8 mouse cellular contexts compared by ENCODE assay signal in genomic region chr17:69383201-69383940, GRCm38 (mm10). TPM values are rescaled to one million over a fixed set of nuclear protein-coding genes. Genes with fewer than 3 reads are reported as not detected.
DNase-seq lines count a peak whose midpoint lies in the region; ATAC-seq and TF ChIP-seq lines count a peak whose summit lies in the region.

No protein-coding gene starts in this region.

- no peak; the same call in 1 of the 2 replicates for TF ChIP-seq POLR2A in bone marrow, adult 2 months (IDR thresholded peaks at IDR 0.05; ENCODE audit: borderline replicate concordance, control insufficient read depth, low read depth, low read length)

- peak overlapping the region; percentile 91 for H3K4me2 ChIP-seq in embryonic facial prominence, embryonic 13.5 days
- peak overlapping the region; percentile 80 for H3K4me2 ChIP-seq in limb, embryonic 13.5 days (replicated peaks)
- H3K4me2 ChIP-seq in midbrain, embryonic 14.5 days (ENCODE audit: low read length), result peak overlapping the region; percentile 91

- DNase-seq in 3T3-L1 (ENCODE audit: low read depth, low spot score), result peak; percentile 49
- DNase-seq in heart, adult 8-10 months (ENCODE audit: low spot score), result peak; percentile 65
- DNase-seq in kidney, adult 9 months, result peak; percentile 79
- DNase-seq in midbrain, embryonic 14.5 days, result peak; percentile 92
- DNase-seq in spleen, adult 18-20 months, result peak; percentile 75 to 78

- peak overlapping the region; percentile 89 for H3K9ac ChIP-seq in embryonic facial prominence, embryonic 13.5 days
- peak overlapping the region; percentile 93 for H3K9ac ChIP-seq in limb, embryonic 13.5 days
- peak overlapping the region; percentile 92 for H3K9ac ChIP-seq in midbrain, embryonic 14.5 days (replicated peaks; ENCODE audit: low read length)

- no peak for TF ChIP-seq CTCF in bone marrow, adult 2 months (IDR thresholded peaks at IDR 0.05; ENCODE audit: control insufficient read depth, insufficient read depth, low read length)

- H3K4me1 ChIP-seq in bone marrow, adult 2 months (ENCODE audit: control insufficient read depth, insufficient read depth, low read length), result peaks cover 1% of the 10 kb centered on the region
- peaks cover 15% of the 10 kb centered on the region for H3K4me1 ChIP-seq in embryonic facial prominence, embryonic 13.5 days
- peaks cover 11% of the 10 kb centered on the region for H3K4me1 ChIP-seq in limb, embryonic 13.5 days
- H3K4me1 ChIP-seq in midbrain, embryonic 14.5 days (ENCODE audit: control insufficient read depth, insufficient read depth, low read length), result peaks cover 10% of the 10 kb centered on the region

- 3% methylated on average over 115 of the region's 128 CpGs for WGBS in bone marrow, adult 2 months
- under 1% methylated on average over 48 of the region's 128 CpGs for WGBS in embryonic facial prominence, embryonic 13.5 days
- 1% methylated on average over 74 of the region's 128 CpGs for WGBS in limb, embryonic 13.5 days
- WGBS in midbrain, embryonic 14.5 days, result 1% methylated on average over 88 of the region's 128 CpGs

- ATAC-seq in embryonic facial prominence, embryonic 13.5 days (ENCODE audit: insufficient number of reproducible peaks, insufficient read depth, low FRiP score, low TSS enrichment, low read depth), result peak; percentile 70
- peak; percentile 71 for ATAC-seq in limb, embryonic 13.5 days (ENCODE audit: low FRiP score, low read depth)
- ATAC-seq in midbrain, embryonic 14.5 days (ENCODE audit: low FRiP score, low TSS enrichment), result peak; percentile 76

- H3K27me3 ChIP-seq in embryonic facial prominence, embryonic 13.5 days, result no peaks in the 10 kb centered on the region
- no peaks in the 10 kb centered on the region for H3K27me3 ChIP-seq in limb, embryonic 13.5 days
- no peaks in the 10 kb centered on the region for H3K27me3 ChIP-seq in midbrain, embryonic 14.5 days (ENCODE audit: control insufficient read depth, insufficient read depth, low read length)

- H3K36me3 ChIP-seq in embryonic facial prominence, embryonic 13.5 days, result peaks cover 22% of the 10 kb centered on the region
- peaks cover 21% of the 10 kb centered on the region for H3K36me3 ChIP-seq in limb, embryonic 13.5 days
- peaks cover 19% of the 10 kb centered on the region for H3K36me3 ChIP-seq in midbrain, embryonic 14.5 days (ENCODE audit: control insufficient read depth, insufficient read depth, low read length)

- peak overlapping the region; percentile 99 for H3K27ac ChIP-seq in bone marrow, adult 2 months (ENCODE audit: control insufficient read depth, insufficient read depth, low read depth, low read length, poor library complexity)
- peak overlapping the region; percentile 100 for H3K27ac ChIP-seq in embryonic facial prominence, embryonic 13.5 days
- H3K27ac ChIP-seq in limb, embryonic 13.5 days, result peak overlapping the region; percentile 99
- peak overlapping the region; percentile 99 for H3K27ac ChIP-seq in midbrain, embryonic 14.5 days (replicated peaks; ENCODE audit: low read depth, low read length)

- peak overlapping the region; percentile 93 for H3K4me3 ChIP-seq in bone marrow, adult 2 months (replicated peaks; ENCODE audit: control insufficient read depth, low read depth, low read length)
- H3K4me3 ChIP-seq in embryonic facial prominence, embryonic 13.5 days, result peak overlapping the region; percentile 78
- H3K4me3 ChIP-seq in limb, embryonic 13.5 days, result peak overlapping the region; percentile 81
- H3K4me3 ChIP-seq in midbrain, embryonic 14.5 days (replicated peaks; ENCODE audit: low read depth, low read length), result peak overlapping the region; percentile 83

- H3K9me3 ChIP-seq in embryonic facial prominence, embryonic 13.5 days, result no peaks in the 10 kb centered on the region
- H3K9me3 ChIP-seq in limb, embryonic 13.5 days, result no peaks in the 10 kb centered on the region
- H3K9me3 ChIP-seq in midbrain, embryonic 14.5 days (ENCODE audit: control insufficient read depth, low read length), result no peaks in the 10 kb centered on the region

RNA-seq across cellular contexts. Expression of gene Zbtb14, which starts 0.5 kb away (rescaled TPM):
- 6.4 and 7.5 TPM in 2 replicates for polyA plus RNA-seq in bone marrow, adult 2 months (2011; ENCODE audit: insufficient read depth, insufficient read length, low replicate concordance, missing spikeins)
- 24.4 and 29.3 TPM in 2 replicates for polyA plus RNA-seq in embryonic facial prominence, embryonic 13.5 days (2015; fragmentation: Nextera tagmentation; extraction: Ambion mirVana)
- 10 to 100 TPM; 11.0 to 13.8 (median 11.5) TPM for total RNA-seq in heart, adult 8-10 months (2022)
- polyA plus RNA-seq in limb, embryonic 13.5 days (2015; fragmentation: Nextera tagmentation; extraction: Ambion mirVana), result 25.0 and 26.2 TPM in 2 replicates
- polyA plus RNA-seq in midbrain, embryonic 14.5 days (2014; fragmentation: Nextera tagmentation; extraction: Ambion mirVana), result 25.7 and 32.2 TPM in 2 replicates

RNA-seq across cellular contexts. Expression of gene Akain1, which starts 55.8 kb away (rescaled TPM):
- polyA plus RNA-seq in bone marrow, adult 2 months (2011; ENCODE audit: insufficient read depth, insufficient read length, low replicate concordance, missing spikeins), result not detected in 2 replicates
- polyA plus RNA-seq in embryonic facial prominence, embryonic 13.5 days (2015; fragmentation: Nextera tagmentation; extraction: Ambion mirVana), result not detected in 2 replicates
- not detected for total RNA-seq in heart, adult 8-10 months (2022)
- not detected in 2 replicates for polyA plus RNA-seq in limb, embryonic 13.5 days (2015; fragmentation: Nextera tagmentation; extraction: Ambion mirVana)
- 0.41 and 0.80 TPM in 2 replicates for polyA plus RNA-seq in midbrain, embryonic 14.5 days (2014; fragmentation: Nextera tagmentation; extraction: Ambion mirVana)

Comparison
In these comparisons a context has a peak if more than half of its experiments do, and no peak if none do; other contexts are left out.
1. Peak in every context shown above with its lines: DNase-seq, ATAC-seq, H3K4me3 ChIP-seq and H3K27ac ChIP-seq.